Mouse (Mus musculus) neural tube, embryonic 10.5 days (tissue): ENCODE data around the gene Dvl1.

ENCODE experiments used
- DNase-seq: peaks from one replicate; pipeline ENCODE4 v3.0.0-alpha.2; 2017; ENCODE audit warnings: low spot score; ENCODE audit errors: extremely low spot score

Dvl1 gene

GRCm38 (mm10) chr4:155846871-155847578, at the start of gene Dvl1:
Dvl1 (plus strand) TSS chr4:155847402.
- peak; percentile 96 for DNase-seq

GRCm38 (mm10) chr4:155802075-155802474, 45.1 kb upstream of the Dvl1 start:
- no peak for DNase-seq

- DNase-seq, result no peak
Observed at GRCm38 (mm10) chr4:155802741-155803339, 44.4 kb upstream of the Dvl1 start, which contains the start of gene Mrpl20. Mrpl20 (plus strand) TSS chr4:155802878.

- DNase-seq, result peak; percentile 97
Observed at GRCm38 (mm10) chr4:155803340-155804041, 43.7 kb upstream of the Dvl1 start.

- no peak for DNase-seq
Observed at GRCm38 (mm10) chr4:155807841-155808240, 39.4 kb upstream of the Dvl1 start.

- DNase-seq, result peak; percentile 96
Observed at GRCm38 (mm10) chr4:155811929-155812664, 35.1 kb upstream of the Dvl1 start, which contains the start of gene Ccnl2. Ccnl2 (plus strand) TSS chr4:155812489.

- peak; percentile 57 for DNase-seq
Observed at GRCm38 (mm10) chr4:155812665-155813181, 34.5 kb upstream of the Dvl1 start.

GRCm38 (mm10) chr4:155817533-155817932, 29.7 kb upstream of the Dvl1 start:
- DNase-seq, result no peak

- DNase-seq, result no peak
Observed at GRCm38 (mm10) chr4:155821025-155821424, 26.2 kb upstream of the Dvl1 start.

- no peak for DNase-seq
Observed at GRCm38 (mm10) chr4:155823443-155823842, 23.8 kb upstream of the Dvl1 start.

GRCm38 (mm10) chr4:155829866-155830265, 17.3 kb upstream of the Dvl1 start:
- DNase-seq, result no peak

- DNase-seq, result no peak
Observed at GRCm38 (mm10) chr4:155830596-155830995, 16.6 kb upstream of the Dvl1 start.

GRCm38 (mm10) chr4:155831205-155831766, 15.9 kb upstream of the Dvl1 start, which contains the start of gene Aurkaip1:
Aurkaip1 (plus strand) TSS chr4:155831272.
- DNase-seq, result peak; percentile 97

GRCm38 (mm10) chr4:155831831-155832230, 15.4 kb upstream of the Dvl1 start:
- DNase-seq, result no peak

GRCm38 (mm10) chr4:155832321-155832720, 14.9 kb upstream of the Dvl1 start:
- no peak for DNase-seq

- DNase-seq, result no peak
Observed at GRCm38 (mm10) chr4:155833234-155833633, 14.0 kb upstream of the Dvl1 start.

- DNase-seq, result peak; percentile 65
Observed at GRCm38 (mm10) chr4:155833836-155834235, 13.4 kb upstream of the Dvl1 start.

- DNase-seq, result no peak
Observed at GRCm38 (mm10) chr4:155837404-155838010, 9.7 kb upstream of the Dvl1 start.

GRCm38 (mm10) chr4:155838187-155839153, 8.7 kb upstream of the Dvl1 start:
- DNase-seq, result no peak
